Comparison of ENCODE assay signal across 8 mouse cellular contexts in genomic region chr4:43046607-43047006, GRCm38 (mm10). TPM values are rescaled to one million over a fixed set of nuclear protein-coding genes. Genes with fewer than 3 reads are reported as not detected.
DNase-seq lines count a peak whose midpoint lies in the region; ATAC-seq and TF ChIP-seq lines count a peak whose summit lies in the region.

No protein-coding gene starts in this region.

- no peak overlapping the region for H3K4me3 ChIP-seq in lung, postnatal 0 days (ENCODE audit: low read depth, low read length)
- no peak overlapping the region for H3K4me3 ChIP-seq in intestine, postnatal 0 days (ENCODE audit: low read depth, low read length)
- peak overlapping the region; percentile 99 for H3K4me3 ChIP-seq in small intestine, adult 2 months (ENCODE audit: low read depth, low read length)

- H3K27ac ChIP-seq in lung, postnatal 0 days (ENCODE audit: low read length), result peak overlapping the region; percentile 20; the same call in 1 of the 2 replicates
- 0 out of 2 replicates have a peak overlapping the region, but pooled peaks have one; percentile 67 for H3K27ac ChIP-seq in intestine, postnatal 0 days (ENCODE audit: low read depth, low read length)
- 0 out of 2 replicates have a peak overlapping the region, but pooled peaks have one; percentile 83 for H3K27ac ChIP-seq in small intestine, adult 2 months (ENCODE audit: insufficient read depth, low read depth, low read length)

- no peak overlapping the region for H3K9ac ChIP-seq in lung, postnatal 0 days (replicated peaks; ENCODE audit: low read depth)
- no peak overlapping the region for H3K9ac ChIP-seq in intestine, postnatal 0 days (ENCODE audit: low read depth, low read length)

- intact Hi-C loops in heart, postnatal 10 days (cut with DNase I), result loop anchor here (1.0 to 2.0 kb wide), 2 partner anchors 69 to 374 kb away; no protein-coding TSS in a partner anchor

- peak; percentile 79 for DNase-seq in heart, adult 11 months
- no peak for DNase-seq in heart, postnatal 10 days
- DNase-seq in lung, postnatal 0 days (ENCODE audit: low spot score), result no peak
- DNase-seq in lung, postnatal 14 days, result no peak
- DNase-seq in gastrocnemius, adult 8-10 months (ENCODE audit: low spot score in 2 of 2), result no peak
- no peak for DNase-seq in thymus, postnatal 4 days

- H3K27me3 ChIP-seq in lung, postnatal 0 days (replicated peaks; ENCODE audit: insufficient read depth, low read length), result no peaks in the 10 kb centered on the region
- H3K27me3 ChIP-seq in intestine, postnatal 0 days (replicated peaks; ENCODE audit: control insufficient read depth, insufficient read depth, low read length), result no peaks in the 10 kb centered on the region
- H3K27me3 ChIP-seq in small intestine, adult 2 months (ENCODE audit: control insufficient read depth, insufficient read depth, low read length), result no peaks in the 10 kb centered on the region

- H3K4me1 ChIP-seq in lung, postnatal 0 days (ENCODE audit: insufficient read depth, low read depth, low read length), result peaks cover 11% of the 10 kb centered on the region; the same call in 1 of the 2 replicates
- peaks cover 8% of the 10 kb centered on the region; the same call in 1 of the 2 replicates for H3K4me1 ChIP-seq in intestine, postnatal 0 days (replicated peaks; ENCODE audit: control insufficient read depth, insufficient read depth, low read length)
- H3K4me1 ChIP-seq in small intestine, adult 2 months (ENCODE audit: control insufficient read depth, insufficient read depth, insufficient read length, low read length), result peaks cover 19% of the 10 kb centered on the region; the same call in 1 of the 2 replicates

- 41% methylated on average over 5 of the region's 5 CpGs for WGBS in lung, postnatal 0 days
- WGBS in intestine, postnatal 0 days, result 51% methylated on average over 5 of the region's 5 CpGs
- 41% methylated on average over 5 of the region's 5 CpGs for WGBS in small intestine, adult 2 months

- peak overlapping the region; percentile 82; the same call in 1 of the 2 replicates for H3K4me2 ChIP-seq in lung, postnatal 0 days (replicated peaks; ENCODE audit: low read depth, low read length)
- peak overlapping the region; percentile 88 for H3K4me2 ChIP-seq in intestine, postnatal 0 days (replicated peaks; ENCODE audit: low read depth)

- no peaks in the 10 kb centered on the region for H3K36me3 ChIP-seq in lung, postnatal 0 days (ENCODE audit: insufficient read depth, low read length)
- no peaks in the 10 kb centered on the region for H3K36me3 ChIP-seq in intestine, postnatal 0 days (ENCODE audit: control insufficient read depth, insufficient read depth)
- H3K36me3 ChIP-seq in small intestine, adult 2 months (ENCODE audit: control insufficient read depth, insufficient read depth, low read length), result no peaks in the 10 kb centered on the region

- no peaks in the 10 kb centered on the region for H3K9me3 ChIP-seq in lung, postnatal 0 days (ENCODE audit: low read length)
- H3K9me3 ChIP-seq in intestine, postnatal 0 days (ENCODE audit: control insufficient read depth), result no peaks in the 10 kb centered on the region

- no peak for TF ChIP-seq EP300 in lung, postnatal 0 days (IDR thresholded peaks at IDR 0.05)

- TF ChIP-seq POLR2A in small intestine, adult 2 months (IDR thresholded peaks at IDR 0.05; ENCODE audit: low read depth, low read length), result no peak

- no peak for TF ChIP-seq CTCF in lung, postnatal 0 days (IDR thresholded peaks at IDR 0.05)
- TF ChIP-seq CTCF in intestine, postnatal 0 days (IDR thresholded peaks at IDR 0.05; ENCODE audit: low read depth), result no peak
- TF ChIP-seq CTCF in small intestine, adult 2 months (IDR thresholded peaks at IDR 0.05; ENCODE audit: extremely low read depth, insufficient read length, insufficient replicate concordance, low read depth, low read length), result no peak

- ATAC-seq in lung, postnatal 0 days, result no peak
- ATAC-seq in intestine, postnatal 0 days, result no peak

RNA-seq across cellular contexts. Expression of gene Fam214b, which starts 0.6 kb away (rescaled TPM):
- total RNA-seq in heart, postnatal 10 days (2021), result 10 to 100 TPM; 23.6 to 30.7 TPM
- 10.7 and 10.9 TPM in 2 replicates for polyA plus RNA-seq in lung, postnatal 0 days (2015; fragmentation: Nextera tagmentation; extraction: Ambion mirVana)
- 5.9 and 6.3 TPM in 2 replicates for polyA plus RNA-seq in intestine, postnatal 0 days (2015; fragmentation: Nextera tagmentation; extraction: Ambion mirVana)
- polyA plus RNA-seq in small intestine, adult 2 months (2012; rRNA removed), result 36.1 and 70.5 TPM in 2 replicates
- 10 to 100 TPM; 25.3 to 30.3 (median 26.4) TPM for total RNA-seq in gastrocnemius, adult 8-10 months (2022)

RNA-seq across cellular contexts. Expression of gene Unc13b, which starts 12.1 kb away (rescaled TPM):
- total RNA-seq in heart, postnatal 10 days (2021), result 10 to 100 TPM; 28.3 to 31.4 TPM
- 3.0 and 4.9 TPM in 2 replicates for polyA plus RNA-seq in lung, postnatal 0 days (2015; fragmentation: Nextera tagmentation; extraction: Ambion mirVana)
- polyA plus RNA-seq in intestine, postnatal 0 days (2015; fragmentation: Nextera tagmentation; extraction: Ambion mirVana), result 1.5 TPM in 2 replicates
- polyA plus RNA-seq in small intestine, adult 2 months (2012; rRNA removed), result 5.5 and 7.0 TPM in 2 replicates
- 1 to 10 TPM; 1.2 to 2.8 (median 1.5) TPM for total RNA-seq in gastrocnemius, adult 8-10 months (2022)

RNA-seq across cellular contexts. Expression of gene Stoml2, which starts 15.1 kb away (rescaled TPM):
- 100 to 1,000 TPM in 1 of 2 experiments, 10 to 100 TPM in 1; 99.9 to 106 TPM for total RNA-seq in heart, postnatal 10 days (2021)
- polyA plus RNA-seq in lung, postnatal 0 days (2015; fragmentation: Nextera tagmentation; extraction: Ambion mirVana), result 123 and 140 TPM in 2 replicates
- 119 and 120 TPM in 2 replicates for polyA plus RNA-seq in intestine, postnatal 0 days (2015; fragmentation: Nextera tagmentation; extraction: Ambion mirVana)
- 38.7 and 62.8 TPM in 2 replicates for polyA plus RNA-seq in small intestine, adult 2 months (2012; rRNA removed)
- 100 to 1,000 TPM in 2 of 4 experiments, 10 to 100 TPM in 2; 88.7 to 116 (median 107) TPM for total RNA-seq in gastrocnemius, adult 8-10 months (2022)

RNA-seq across cellular contexts. Expression of gene Pigo, which starts 21.0 kb away (rescaled TPM):
- 10 to 100 TPM; 19.3 to 25.1 TPM for total RNA-seq in heart, postnatal 10 days (2021)
- 9.5 and 9.8 TPM in 2 replicates for polyA plus RNA-seq in lung, postnatal 0 days (2015; fragmentation: Nextera tagmentation; extraction: Ambion mirVana)
- polyA plus RNA-seq in intestine, postnatal 0 days (2015; fragmentation: Nextera tagmentation; extraction: Ambion mirVana), result 14.3 and 15.4 TPM in 2 replicates
- polyA plus RNA-seq in small intestine, adult 2 months (2012; rRNA removed), result 20.0 and 30.6 TPM in 2 replicates
- 1 to 10 TPM; 4.8 to 8.1 (median 5.9) TPM for total RNA-seq in gastrocnemius, adult 8-10 months (2022)

RNA-seq across cellular contexts. Expression of gene Fancg, which starts 36.3 kb away (rescaled TPM):
- 1 to 10 TPM; 5.8 to 6.7 TPM for total RNA-seq in heart, postnatal 10 days (2021)
- 6.4 and 7.9 TPM in 2 replicates for polyA plus RNA-seq in lung, postnatal 0 days (2015; fragmentation: Nextera tagmentation; extraction: Ambion mirVana)
- 5.2 and 6.2 TPM in 2 replicates for polyA plus RNA-seq in intestine, postnatal 0 days (2015; fragmentation: Nextera tagmentation; extraction: Ambion mirVana)
- polyA plus RNA-seq in small intestine, adult 2 months (2012; rRNA removed), result 3.9 and 9.5 TPM in 2 replicates
- total RNA-seq in gastrocnemius, adult 8-10 months (2022), result 1 to 10 TPM; 1.1 to 2.2 (median 1.5) TPM

Comparison
In these comparisons a context has a peak if more than half of its experiments do, and no peak if none do; other contexts are left out.
1. H3K27ac ChIP-seq: peak in every context shown above with its lines; median percentile 83 in small intestine, adult 2 months; 67 in intestine, postnatal 0 days; 20 in lung, postnatal 0 days.